Mouse (Mus musculus): ENCODE data around the gene Ascl1.

The Ascl1 gene

DNA sequence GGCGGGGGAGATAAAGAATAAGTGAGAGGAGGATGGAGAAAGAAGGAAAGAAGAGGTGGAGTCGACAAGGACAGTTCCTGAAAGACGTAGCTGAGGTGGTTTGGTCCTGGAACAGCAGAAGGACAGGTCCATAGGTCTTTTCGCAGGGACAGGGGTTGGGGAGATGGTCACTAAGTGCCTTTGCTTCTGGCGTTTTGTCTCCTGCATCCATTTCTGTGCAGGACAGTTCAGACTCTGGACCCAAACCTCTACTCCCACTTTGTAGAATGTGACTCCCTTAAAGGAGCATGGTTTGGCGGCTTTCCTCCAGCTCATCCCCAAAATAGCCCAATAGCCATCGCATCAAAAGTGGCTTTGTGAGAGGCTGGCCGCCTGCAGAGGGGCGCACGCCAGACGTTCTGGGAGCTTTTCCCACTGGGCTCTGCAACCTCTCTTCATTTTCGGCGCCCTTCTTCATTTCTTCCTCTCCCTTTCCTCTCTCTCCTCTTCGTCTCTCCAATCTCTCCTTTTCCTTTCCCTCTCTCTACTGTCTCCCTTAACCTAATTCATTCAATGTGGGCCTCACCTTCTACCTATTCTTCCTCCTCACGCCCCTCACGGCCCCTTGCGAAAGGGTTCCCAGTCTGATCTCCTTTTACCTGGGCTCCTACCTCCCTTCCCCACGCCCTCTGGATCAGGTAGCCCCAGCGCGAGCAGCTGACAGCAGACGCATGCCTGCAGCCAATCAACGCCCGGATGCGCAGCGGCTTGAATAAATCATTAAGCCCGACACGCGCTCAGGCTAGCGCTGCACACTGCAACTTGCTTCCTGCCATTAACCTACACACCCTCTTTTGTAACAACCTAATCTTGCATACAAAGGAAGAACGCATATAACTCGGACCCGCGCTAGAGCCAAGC, 7.5 kb downstream of the Ascl1 start:
- DNase-seq = peak; percentile 46 to 61

DNA sequence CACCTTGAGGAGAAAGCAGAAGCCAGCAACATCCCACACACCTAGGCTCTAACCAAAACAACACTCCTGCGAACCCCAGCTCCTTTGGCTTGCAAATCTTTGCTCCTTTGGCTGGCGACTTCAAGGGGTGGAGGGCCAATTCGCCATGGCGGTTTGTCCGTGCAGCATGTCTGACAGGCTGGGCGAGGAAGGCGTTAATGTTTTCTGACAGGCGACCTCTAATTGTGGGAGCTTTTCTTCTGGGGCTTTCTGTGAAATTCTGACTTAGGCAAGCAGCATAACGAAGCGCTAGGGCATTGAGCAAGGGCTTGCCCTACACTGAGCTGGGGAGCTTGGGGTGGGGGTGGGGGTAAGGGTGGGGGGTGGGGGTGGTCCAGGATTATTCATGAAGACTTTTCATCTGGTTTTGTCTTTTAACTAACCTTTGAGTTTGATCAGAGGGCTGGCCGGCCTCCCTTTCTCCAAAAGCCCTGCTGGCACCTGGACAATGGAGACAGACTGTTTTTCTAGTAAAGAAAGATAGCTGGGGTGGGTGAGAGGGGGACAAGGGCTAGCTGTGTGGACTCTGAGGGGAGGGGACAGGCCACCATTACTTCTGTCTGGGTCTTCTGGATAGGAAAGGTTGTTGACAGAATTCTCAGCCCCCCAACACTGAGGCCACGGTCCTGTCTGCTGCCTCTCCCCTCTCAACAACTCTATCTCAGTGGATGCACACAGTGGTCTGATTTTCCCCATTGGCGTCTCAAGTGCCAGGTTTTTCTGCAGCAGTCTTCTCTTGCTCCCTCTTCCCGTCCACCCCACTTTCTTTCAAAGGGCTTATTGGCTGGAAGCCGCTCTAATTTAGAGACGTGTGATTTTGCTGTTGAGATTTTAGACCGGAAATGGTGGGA, 8.4 kb downstream of the Ascl1 start:
- DNase-seq = no peak

DNA sequence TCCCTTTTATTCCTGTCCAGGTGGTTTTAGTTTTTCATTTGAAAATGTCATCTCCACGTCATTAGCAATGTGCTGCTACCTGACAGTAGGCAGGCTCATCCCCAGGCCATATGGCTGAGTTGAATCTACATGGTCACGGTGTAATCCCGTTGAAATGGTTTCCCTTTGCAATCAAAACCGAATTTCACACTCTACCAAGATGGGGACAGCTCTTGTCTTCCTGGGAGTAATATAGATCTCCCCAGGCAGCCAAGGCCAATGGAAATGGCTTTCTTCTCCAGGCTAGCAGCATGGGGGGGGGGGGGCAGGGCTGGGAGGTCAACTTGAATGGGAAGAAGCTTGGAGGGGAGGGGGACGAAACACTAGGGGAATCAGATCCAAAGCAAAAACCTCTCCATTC, 15.6 kb downstream of the Ascl1 start:
- no peak for DNase-seq

DNA sequence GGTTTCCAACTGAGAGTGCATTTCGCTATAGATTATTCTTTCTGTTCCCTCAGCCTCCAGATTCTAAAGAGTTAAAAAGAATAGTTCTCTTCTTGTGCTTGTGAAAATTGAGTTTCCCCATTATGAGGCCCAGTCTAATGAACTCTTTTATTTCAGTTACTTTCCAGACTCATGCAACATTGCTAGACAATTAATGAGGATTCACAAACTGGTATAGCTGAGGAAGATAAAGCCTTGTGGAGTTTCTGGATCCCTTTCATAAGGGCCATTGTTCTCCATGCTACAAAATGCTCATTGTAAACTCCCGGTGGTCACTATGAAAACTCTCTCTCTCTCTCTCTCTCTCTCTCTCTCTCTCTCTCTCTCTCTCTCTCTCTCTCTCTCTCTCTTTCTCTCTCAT, 18.5 kb downstream of the Ascl1 start:
- no peak for DNase-seq

DNA sequence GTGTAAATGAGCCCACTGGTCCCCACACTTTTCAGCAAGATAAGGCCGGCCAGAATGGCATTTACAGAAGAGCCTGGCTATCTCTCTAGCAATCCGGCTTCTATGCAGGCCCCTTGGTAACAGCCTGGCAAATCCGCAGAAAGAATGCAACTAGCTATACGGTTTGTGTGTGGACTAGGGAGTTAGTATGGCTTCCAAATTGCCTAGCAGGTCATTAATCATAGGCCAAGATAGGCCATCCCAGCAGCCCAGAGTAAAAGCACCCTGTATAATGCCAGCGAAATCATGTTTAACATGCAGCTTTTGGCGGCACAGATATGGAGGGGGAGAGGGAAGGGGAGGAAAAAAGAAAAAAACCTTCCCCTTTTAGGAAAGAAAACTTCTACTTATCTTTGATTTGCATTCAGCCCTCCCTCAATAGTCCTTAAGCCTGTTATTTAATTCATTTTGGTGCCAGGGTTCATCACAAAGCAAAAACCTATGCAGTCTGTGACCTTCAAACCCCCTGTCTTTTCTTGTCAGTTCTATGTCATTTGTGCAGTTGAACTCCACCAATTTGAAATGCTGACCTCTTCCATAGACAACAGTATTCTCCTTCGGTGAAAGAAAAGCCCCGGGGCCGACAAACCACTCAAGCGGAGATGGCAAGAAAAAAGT, 19.9 kb downstream of the Ascl1 start:
- DNase-seq = no peak

DNA sequence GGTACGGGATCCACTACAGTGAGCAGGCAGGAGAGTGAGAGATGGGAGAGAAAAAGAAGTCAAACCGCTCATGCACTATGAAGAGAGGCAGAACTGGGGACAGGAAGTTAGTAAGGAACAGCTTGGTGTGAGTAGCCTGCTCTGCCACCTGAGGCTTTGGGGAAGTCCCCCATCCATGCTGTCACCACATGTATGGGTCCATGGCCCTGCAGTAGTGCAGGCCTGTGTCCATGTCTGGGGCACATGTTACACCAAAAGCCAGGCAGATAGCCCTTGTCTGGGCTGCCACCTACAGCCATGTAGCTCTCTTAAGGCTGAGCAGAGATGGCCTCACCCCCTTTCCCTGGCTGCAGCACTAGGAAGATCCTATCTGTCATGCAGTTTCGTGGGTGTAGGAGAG, 42.7 kb downstream of the Ascl1 start:
- no peak for DNase-seq

DNA sequence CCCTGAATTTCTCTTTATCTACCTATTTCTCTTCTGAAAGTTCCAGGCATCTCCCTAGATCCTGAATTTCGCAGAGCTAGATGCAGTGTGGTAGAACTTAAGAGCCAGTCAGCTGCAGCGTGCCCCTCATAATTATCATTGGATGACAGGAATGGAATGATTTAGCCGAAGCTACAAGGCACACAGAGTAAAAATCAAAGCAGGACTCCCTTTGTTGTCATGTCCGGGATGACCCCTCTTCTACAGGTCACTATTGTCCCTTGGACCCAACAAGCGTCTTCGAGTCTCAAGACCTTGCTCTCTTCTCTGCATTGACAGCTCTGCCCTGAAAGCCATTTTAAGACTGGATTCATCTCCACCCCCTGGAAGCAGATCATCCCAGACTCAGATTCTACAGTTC, 44.1 kb downstream of the Ascl1 start:
- no peak for DNase-seq

DNA sequence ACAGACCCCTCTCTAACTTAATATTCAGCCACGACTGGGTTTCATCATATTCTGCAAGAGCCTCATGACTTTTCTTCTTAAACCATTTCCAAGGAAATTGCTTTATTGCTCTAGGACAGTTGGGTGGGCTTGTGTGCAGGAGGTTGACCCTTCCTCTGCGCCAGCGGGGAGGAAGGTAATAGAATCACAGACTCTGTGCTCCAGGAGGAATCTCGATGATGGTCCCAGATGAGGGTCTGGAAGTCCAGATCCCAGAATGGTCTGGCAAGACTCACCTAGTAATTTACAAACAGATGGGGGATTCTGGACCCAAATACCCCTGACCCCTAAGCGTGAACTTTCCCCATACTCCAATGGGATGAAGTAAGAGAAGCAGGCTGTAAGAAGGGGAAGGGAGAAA, 45.2 kb downstream of the Ascl1 start:
- no peak for DNase-seq

DNA sequence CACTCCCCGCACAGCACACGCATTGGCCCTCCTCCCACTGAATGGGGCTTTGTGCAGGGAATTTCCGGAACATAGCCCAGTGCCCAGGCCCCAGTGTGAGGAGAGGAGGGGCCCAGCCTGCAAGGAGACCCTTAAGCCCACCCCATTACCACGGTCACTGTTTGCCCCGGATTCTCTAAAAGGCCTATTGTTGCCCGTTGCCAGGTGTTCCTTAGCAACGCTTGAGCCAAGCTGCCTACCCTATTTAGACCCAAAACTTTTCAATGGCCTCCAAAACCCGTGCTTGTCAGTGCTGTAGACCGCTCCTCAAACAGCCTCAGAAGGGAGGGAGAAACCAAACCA, 45.7 kb downstream of the Ascl1 start:
- no peak for DNase-seq

DNA sequence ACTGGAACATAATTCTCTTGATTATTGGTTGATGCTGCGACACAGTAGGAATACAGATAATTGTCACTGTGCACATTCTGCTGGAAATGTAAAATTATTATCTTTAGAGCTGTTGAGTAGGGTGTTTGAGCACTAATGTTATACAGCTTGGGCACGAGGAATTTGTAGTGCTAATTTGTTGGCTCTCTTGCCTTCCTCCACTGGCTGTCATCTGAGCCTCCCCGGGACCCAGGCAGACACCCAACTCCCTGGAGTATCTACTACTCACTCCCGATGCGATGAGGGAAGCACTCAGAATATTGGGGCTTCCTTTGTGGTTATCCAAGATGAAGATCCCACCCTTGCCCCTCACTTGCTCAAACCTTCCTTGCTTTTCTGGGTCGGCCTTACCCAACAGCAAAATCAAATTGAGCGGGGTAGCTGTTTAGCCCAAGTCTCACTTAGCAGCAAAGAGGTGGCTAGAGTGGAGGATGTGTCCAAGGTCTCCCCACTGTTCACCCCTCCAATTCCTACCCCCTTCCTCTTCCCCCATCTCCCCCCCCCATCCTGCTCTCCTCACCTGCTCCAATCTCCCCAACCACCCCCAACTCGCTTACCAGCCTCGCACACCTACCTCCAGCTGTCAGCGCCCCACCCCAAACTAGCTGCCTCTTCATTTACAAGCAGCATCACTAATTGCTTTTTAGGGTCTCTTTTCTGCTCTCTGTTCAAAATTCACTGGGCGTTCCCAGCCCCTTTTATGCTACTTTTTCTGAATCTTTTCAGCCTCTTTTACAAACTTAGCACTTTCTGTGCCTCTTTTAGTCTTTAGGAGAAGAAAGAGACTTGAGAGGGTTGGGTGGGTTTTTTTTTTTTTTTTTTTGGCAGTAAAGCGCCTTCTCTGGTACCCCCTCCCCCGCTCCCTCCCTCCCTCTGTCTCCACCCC, 46.4 kb downstream of the Ascl1 start:
- DNase-seq = no peak

DNA sequence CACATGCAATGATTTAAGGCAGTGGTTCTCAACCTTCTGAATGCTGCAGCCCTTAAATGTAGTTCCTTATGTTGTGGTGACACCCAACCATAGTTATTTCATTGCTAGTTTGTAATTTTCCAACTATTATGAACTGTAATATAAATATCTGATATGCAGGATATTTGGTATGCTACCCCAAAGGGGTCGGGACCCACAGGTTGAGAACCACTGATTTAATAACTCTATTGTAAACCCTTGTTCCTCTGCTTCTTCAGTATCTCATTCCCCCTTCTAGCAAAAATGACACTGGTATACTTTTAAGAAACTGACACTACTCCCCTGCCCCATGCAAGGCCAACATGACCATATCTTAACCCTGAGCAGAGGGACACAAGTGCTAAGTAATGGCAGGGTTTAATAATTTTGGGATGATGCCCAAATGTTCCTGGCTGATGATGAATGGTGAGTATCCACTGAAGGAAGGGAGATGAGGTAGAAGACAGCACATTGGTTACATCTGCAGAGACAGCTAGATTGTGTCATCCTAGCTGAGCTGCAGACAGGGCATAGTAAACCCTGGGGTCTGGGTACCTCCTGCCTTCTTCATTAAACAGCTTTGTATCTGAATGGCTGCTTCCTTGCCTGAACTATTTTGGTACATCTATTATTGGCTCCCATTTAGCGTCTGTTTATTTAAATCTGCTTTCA, 47.2 kb downstream of the Ascl1 start:
- no peak for DNase-seq
